Mouse (Mus musculus): ENCODE data around the gene Gtf2f2. TPM values are rescaled to one million over a fixed set of nuclear protein-coding genes. Genes with fewer than 3 reads are reported as not detected.
"Not testable (repeated sequence)": the region's sequence is repeated elsewhere in the genome, so short reads cannot be mapped to it uniquely, and the experiment has no call there.

The Gtf2f2 gene
- total RNA-seq, 2 experiments from 2014 or later: 21.8 to 24.8 TPM

- DNase-seq: peak; percentile 19
Observed at GRCm38 (mm10) chr14:75998082-75998481, 12.6 kb downstream of the Gtf2f2 start.

GRCm38 (mm10) chr14:75992371-75992770 lies 18.3 kb downstream of the Gtf2f2 start:
- no peak for DNase-seq

- no peak for DNase-seq
Observed at GRCm38 (mm10) chr14:75990936-75991335, 19.7 kb downstream of the Gtf2f2 start.

- DNase-seq: no peak
Observed at GRCm38 (mm10) chr14:75989168-75989567, 21.5 kb downstream of the Gtf2f2 start.

- DNase-seq: no peak
Observed at GRCm38 (mm10) chr14:75986878-75987483, 23.7 kb downstream of the Gtf2f2 start.

- peak; percentile 13 for DNase-seq
Observed at GRCm38 (mm10) chr14:75985112-75985511, 25.6 kb downstream of the Gtf2f2 start.

- no peak for DNase-seq
Observed at GRCm38 (mm10) chr14:75983891-75984290, 26.8 kb downstream of the Gtf2f2 start.

- no peak for DNase-seq
Observed at GRCm38 (mm10) chr14:75981231-75981630, 29.4 kb downstream of the Gtf2f2 start.

- DNase-seq: no peak
Observed at GRCm38 (mm10) chr14:75976107-75976506, 34.6 kb downstream of the Gtf2f2 start.

GRCm38 (mm10) chr14:75967291-75967690 lies 43.4 kb downstream of the Gtf2f2 start:
- no peak for DNase-seq

- DNase-seq: no peak
Observed at GRCm38 (mm10) chr14:75964433-75964832, 46.2 kb downstream of the Gtf2f2 start.

- DNase-seq: no peak
Observed at GRCm38 (mm10) chr14:75964000-75964399, 46.7 kb downstream of the Gtf2f2 start.

GRCm38 (mm10) chr14:75963215-75963614 lies 47.5 kb downstream of the Gtf2f2 start:
- DNase-seq: no peak

GRCm38 (mm10) chr14:75962250-75962649 lies 48.4 kb downstream of the Gtf2f2 start:
- no peak for DNase-seq

GRCm38 (mm10) chr14:75954766-75955165 lies 55.9 kb downstream of the Gtf2f2 start, which contains the start of gene Kctd4:
Gene Kctd4 (plus strand): TSS chr14:75955009.
- DNase-seq: no peak

GRCm38 (mm10) chr14:75953011-75953410 lies 57.7 kb downstream of the Gtf2f2 start:
- DNase-seq: no peak

GRCm38 (mm10) chr14:75947674-75948073 lies 63.0 kb downstream of the Gtf2f2 start:
- no peak for DNase-seq

- DNase-seq: no peak
Observed at GRCm38 (mm10) chr14:75942365-75942764, 68.3 kb downstream of the Gtf2f2 start.

- no peak for DNase-seq
Observed at GRCm38 (mm10) chr14:75941500-75941899, 69.2 kb downstream of the Gtf2f2 start.

- DNase-seq: no peak
Observed at GRCm38 (mm10) chr14:75937714-75938113, 73.0 kb downstream of the Gtf2f2 start.

GRCm38 (mm10) chr14:75934359-75934758 lies 76.3 kb downstream of the Gtf2f2 start:
- DNase-seq: peak; percentile 11

GRCm38 (mm10) chr14:75931266-75931665 lies 79.4 kb downstream of the Gtf2f2 start:
- peak; percentile 16 for DNase-seq

GRCm38 (mm10) chr14:75929713-75930112 lies 81.0 kb downstream of the Gtf2f2 start:
- not testable (repeated sequence) for DNase-seq

GRCm38 (mm10) chr14:75923314-75924052 lies 87.2 kb downstream of the Gtf2f2 start:
- no peak for DNase-seq

Measured in adrenal gland, postnatal 10 days (tissue).